Mouse (Mus musculus): ENCODE measurements around the gene Carhsp1. TPM values are rescaled to one million over a fixed set of nuclear protein-coding genes. Genes with fewer than 3 reads are reported as not detected.

Carhsp1 gene
- polyA plus RNA-seq (2014; fragmentation: Nextera tagmentation; extraction: Ambion mirVana), result 52.1 and 52.6 TPM in 2 replicates

- WGBS, result under 1% methylated on average over 67 of the region's 67 CpGs
- peak within 1 kb of the TSS; percentile 71 for H3K9ac ChIP-seq (replicated peaks; ENCODE audit: low read length)
- ATAC-seq (replicated peaks; ENCODE audit: insufficient number of reproducible peaks, low FRiP score, low TSS enrichment, low read depth), result peak; percentile 85
- H3K9me3 ChIP-seq (replicated peaks; ENCODE audit: control insufficient read depth, low read length), result no peaks in the 10 kb centered on the region
- no peaks in the 10 kb centered on the region; the same call in 1 of the 2 replicates for H3K4me1 ChIP-seq (ENCODE audit: control insufficient read depth, insufficient read depth, low read length)
- H3K36me3 ChIP-seq (replicated peaks; ENCODE audit: control insufficient read depth, insufficient read depth, low read depth, low read length), result no peaks in the 10 kb centered on the region
- peak within 1 kb of the TSS; percentile 57 for H3K27ac ChIP-seq (replicated peaks; ENCODE audit: low read depth, low read length)
- H3K27me3 ChIP-seq (ENCODE audit: control insufficient read depth, insufficient read depth, low read length), result no peaks in the 10 kb centered on the region
- peak within 1 kb of the TSS; percentile 73 for H3K4me2 ChIP-seq (ENCODE audit: low read depth, low read length)
- DNase-seq (ENCODE audit: low spot score), result peak; percentile 96
- H3K4me3 ChIP-seq (ENCODE audit: low read depth, low read length), result peak within 1 kb of the TSS; percentile 61
Measured at GRCm38 (mm10) chr16:8671551-8672349, at the start of gene Carhsp1. Gene Carhsp1, minus strand, starts transcription at chr16:8672155.

GRCm38 (mm10) chr16:8720447-8720846 lies 48.5 kb upstream of the Carhsp1 start:
- no peaks in the 10 kb centered on the region for H3K9me3 ChIP-seq (replicated peaks; ENCODE audit: control insufficient read depth, low read length)
- no peak overlapping the region for H3K4me2 ChIP-seq (ENCODE audit: low read depth, low read length)
- H3K4me1 ChIP-seq (ENCODE audit: control insufficient read depth, insufficient read depth, low read length), result no peaks in the 10 kb centered on the region
- H3K4me3 ChIP-seq (ENCODE audit: low read depth, low read length), result no peak overlapping the region
- DNase-seq (ENCODE audit: low spot score) (no peak), ATAC-seq (replicated peaks; ENCODE audit: insufficient number of reproducible peaks, low FRiP score, low TSS enrichment, low read depth) (no peak)
- peaks cover 3% of the 10 kb centered on the region for H3K36me3 ChIP-seq (replicated peaks; ENCODE audit: control insufficient read depth, insufficient read depth, low read depth, low read length)
- no peaks in the 10 kb centered on the region for H3K27me3 ChIP-seq (ENCODE audit: control insufficient read depth, insufficient read depth, low read length)
- no peak overlapping the region for H3K27ac ChIP-seq (replicated peaks; ENCODE audit: low read depth, low read length)
- no peak overlapping the region for H3K9ac ChIP-seq (replicated peaks; ENCODE audit: low read length)
- 94% methylated on average over 4 of the region's 4 CpGs for WGBS

GRCm38 (mm10) chr16:8717744-8718143 lies 45.8 kb upstream of the Carhsp1 start:
- no peak for ATAC-seq (replicated peaks; ENCODE audit: insufficient number of reproducible peaks, low FRiP score, low TSS enrichment, low read depth)

GRCm38 (mm10) chr16:8716300-8716699 lies 44.3 kb upstream of the Carhsp1 start:
- Histone ChIP-seq H3K36me3 (replicated peaks; ENCODE audit: control insufficient read depth, insufficient read depth, low read depth, low read length) (peaks cover 6% of the 10 kb centered on the region), H3K9me3 (replicated peaks; ENCODE audit: control insufficient read depth, low read length) (no peaks in the 10 kb centered on the region), H3K27ac (replicated peaks; ENCODE audit: low read depth, low read length) (no peak overlapping the region), H3K4me1 (ENCODE audit: control insufficient read depth, insufficient read depth, low read length) (no peaks in the 10 kb centered on the region), H3K27me3 (ENCODE audit: control insufficient read depth, insufficient read depth, low read length) (no peaks in the 10 kb centered on the region), H3K4me3 (ENCODE audit: low read depth, low read length) (no peak overlapping the region), H3K4me2 (ENCODE audit: low read depth, low read length) (no peak overlapping the region), H3K9ac (replicated peaks; ENCODE audit: low read length) (no peak overlapping the region)
- 69% methylated on average over 6 of the region's 6 CpGs for WGBS
- ATAC-seq (replicated peaks; ENCODE audit: insufficient number of reproducible peaks, low FRiP score, low TSS enrichment, low read depth) (no peak), DNase-seq (ENCODE audit: low spot score) (no peak)

More at GRCm38 (mm10) chr16:8717744-8718143, 45.8 kb upstream of the Carhsp1 start:
- Histone ChIP-seq H3K9me3 (replicated peaks; ENCODE audit: control insufficient read depth, low read length) (no peaks in the 10 kb centered on the region), H3K4me1 (ENCODE audit: control insufficient read depth, insufficient read depth, low read length) (no peaks in the 10 kb centered on the region), H3K9ac (replicated peaks; ENCODE audit: low read length) (no peak overlapping the region), H3K27ac (replicated peaks; ENCODE audit: low read depth, low read length) (no peak overlapping the region), H3K27me3 (ENCODE audit: control insufficient read depth, insufficient read depth, low read length) (no peaks in the 10 kb centered on the region), H3K4me2 (ENCODE audit: low read depth, low read length) (no peak overlapping the region), H3K4me3 (ENCODE audit: low read depth, low read length) (no peak overlapping the region), H3K36me3 (replicated peaks; ENCODE audit: control insufficient read depth, insufficient read depth, low read depth, low read length) (peaks cover 6% of the 10 kb centered on the region)
- peak; percentile 47 for DNase-seq (ENCODE audit: low spot score)
- 91% methylated on average over 10 of the region's 10 CpGs for WGBS

GRCm38 (mm10) chr16:8715513-8716080 lies 43.6 kb upstream of the Carhsp1 start:
- no peak overlapping the region for H3K4me3 ChIP-seq (ENCODE audit: low read depth, low read length)
- no peaks in the 10 kb centered on the region for H3K9me3 ChIP-seq (replicated peaks; ENCODE audit: control insufficient read depth, low read length)
- H3K36me3 ChIP-seq (replicated peaks; ENCODE audit: control insufficient read depth, insufficient read depth, low read depth, low read length), result peaks cover 6% of the 10 kb centered on the region
- ATAC-seq (replicated peaks; ENCODE audit: insufficient number of reproducible peaks, low FRiP score, low TSS enrichment, low read depth), result no peak
- H3K9ac ChIP-seq (replicated peaks; ENCODE audit: low read length), result no peak overlapping the region
- no peak overlapping the region for H3K27ac ChIP-seq (replicated peaks; ENCODE audit: low read depth, low read length)
- peak; percentile 31 for DNase-seq (ENCODE audit: low spot score)
- 80% methylated on average over 10 of the region's 10 CpGs for WGBS
- no peaks in the 10 kb centered on the region for H3K27me3 ChIP-seq (ENCODE audit: control insufficient read depth, insufficient read depth, low read length)
- H3K4me1 ChIP-seq (ENCODE audit: control insufficient read depth, insufficient read depth, low read length), result no peaks in the 10 kb centered on the region
- no peak overlapping the region for H3K4me2 ChIP-seq (ENCODE audit: low read depth, low read length)

- Histone ChIP-seq H3K9me3 (replicated peaks; ENCODE audit: control insufficient read depth, low read length) (no peaks in the 10 kb centered on the region), H3K27me3 (ENCODE audit: control insufficient read depth, insufficient read depth, low read length) (no peaks in the 10 kb centered on the region), H3K4me3 (ENCODE audit: low read depth, low read length) (no peak overlapping the region), H3K27ac (replicated peaks; ENCODE audit: low read depth, low read length) (no peak overlapping the region), H3K9ac (replicated peaks; ENCODE audit: low read length) (no peak overlapping the region), H3K4me1 (ENCODE audit: control insufficient read depth, insufficient read depth, low read length) (no peaks in the 10 kb centered on the region), H3K4me2 (ENCODE audit: low read depth, low read length) (no peak overlapping the region), H3K36me3 (replicated peaks; ENCODE audit: control insufficient read depth, insufficient read depth, low read depth, low read length) (peaks cover 6% of the 10 kb centered on the region)
- DNase-seq (ENCODE audit: low spot score), result no peak
- no peak for ATAC-seq (replicated peaks; ENCODE audit: insufficient number of reproducible peaks, low FRiP score, low TSS enrichment, low read depth)
- WGBS, result 88% methylated on average over 5 of the region's 5 CpGs
Measured at GRCm38 (mm10) chr16:8714851-8715250, 42.9 kb upstream of the Carhsp1 start.

- 91% methylated on average over 9 of the region's 9 CpGs for whole genome bisulfite sequencing
- H3K4me2 ChIP-seq (ENCODE audit: low read depth, low read length), result no peak overlapping the region
- no peak overlapping the region for H3K27ac ChIP-seq (replicated peaks; ENCODE audit: low read depth, low read length)
- no peak for ATAC-seq (replicated peaks; ENCODE audit: insufficient number of reproducible peaks, low FRiP score, low TSS enrichment, low read depth)
- H3K27me3 ChIP-seq (ENCODE audit: control insufficient read depth, insufficient read depth, low read length), result no peaks in the 10 kb centered on the region
- no peaks in the 10 kb centered on the region for H3K9me3 ChIP-seq (replicated peaks; ENCODE audit: control insufficient read depth, low read length)
- H3K4me1 ChIP-seq (ENCODE audit: control insufficient read depth, insufficient read depth, low read length), result no peaks in the 10 kb centered on the region
- peaks cover 10% of the 10 kb centered on the region for H3K36me3 ChIP-seq (replicated peaks; ENCODE audit: control insufficient read depth, insufficient read depth, low read depth, low read length)
- DNase-seq (ENCODE audit: low spot score), result no peak
- no peak overlapping the region for H3K9ac ChIP-seq (replicated peaks; ENCODE audit: low read length)
- no peak overlapping the region for H3K4me3 ChIP-seq (ENCODE audit: low read depth, low read length)
Measured at GRCm38 (mm10) chr16:8711998-8712397, 40.0 kb upstream of the Carhsp1 start.

GRCm38 (mm10) chr16:8700586-8700985 lies 28.6 kb upstream of the Carhsp1 start:
- no peak overlapping the region for H3K9ac ChIP-seq (replicated peaks; ENCODE audit: low read length)
- no peak for ATAC-seq (replicated peaks; ENCODE audit: insufficient number of reproducible peaks, low FRiP score, low TSS enrichment, low read depth)
- H3K27ac ChIP-seq (replicated peaks; ENCODE audit: low read depth, low read length), result no peak overlapping the region
- WGBS, result 95% methylated on average over 3 of the region's 3 CpGs
- no peak for DNase-seq (ENCODE audit: low spot score)
- no peaks in the 10 kb centered on the region for H3K9me3 ChIP-seq (replicated peaks; ENCODE audit: control insufficient read depth, low read length)
- H3K36me3 ChIP-seq (replicated peaks; ENCODE audit: control insufficient read depth, insufficient read depth, low read depth, low read length), result peaks cover 14% of the 10 kb centered on the region
- no peaks in the 10 kb centered on the region for H3K27me3 ChIP-seq (ENCODE audit: control insufficient read depth, insufficient read depth, low read length)
- no peak overlapping the region for H3K4me2 ChIP-seq (ENCODE audit: low read depth, low read length)
- no peaks in the 10 kb centered on the region for H3K4me1 ChIP-seq (ENCODE audit: control insufficient read depth, insufficient read depth, low read length)
- H3K4me3 ChIP-seq (ENCODE audit: low read depth, low read length), result no peak overlapping the region
